ENCODE assay signal across 9 mouse cellular contexts in genomic region chr2:156666231-156666630, GRCm38 (mm10). TPM values are rescaled to one million over a fixed set of nuclear protein-coding genes. Genes with fewer than 3 reads are reported as not detected.
DNase-seq lines count a peak whose midpoint lies in the region; ATAC-seq lines count a peak whose summit lies in the region.
"Had no signal": no experiment of that assay in that cellular context is flagged by ENCODE, and none has a peak within 500 bp of the region (broad histone marks: within the 10 kb centered on the region; RNA-seq: fewer than 3 reads in every experiment).

No protein-coding gene starts in this region.

- intact Hi-C loops in gastrocnemius, postnatal 14 days (cut with DNase I; ENCODE audit: low total_unique reads): no loop called here
- intact Hi-C loops in left cerebral cortex, postnatal 36 days (cut with DNase I): loop anchor here (5.0 kb wide), 1 partner anchor 54 kb away; the partner anchor contains the start of gene Dlgap4

- no peak overlapping the region; the same call in 1 of the 2 replicates for H3K4me2 ChIP-seq in hindbrain, embryonic 13.5 days

- H3K27ac ChIP-seq in hindbrain, embryonic 13.5 days: no peak overlapping the region; the same call in 1 of the 2 replicates

- WGBS in hindbrain, embryonic 13.5 days: 28% methylated on average over 12 of the region's 12 CpGs

- H3K4me3 ChIP-seq in hindbrain, embryonic 13.5 days: no peak overlapping the region

- H3K36me3 ChIP-seq in hindbrain, embryonic 13.5 days: no peaks in the 10 kb centered on the region

- H3K9ac ChIP-seq in hindbrain, embryonic 13.5 days: no peak overlapping the region

- peaks cover 33% of the 10 kb centered on the region for H3K4me1 ChIP-seq in hindbrain, embryonic 13.5 days (replicated peaks)

- peak; percentile 76 for ATAC-seq in hindbrain, embryonic 13.5 days (ENCODE audit: low FRiP score)

- peak; percentile 19 for DNase-seq in gastrocnemius, postnatal 14 days
- no peak for DNase-seq in gastrocnemius, postnatal 10 days
- peak; percentile 90 to 91 for DNase-seq in left cerebral cortex, postnatal 36 days (ENCODE audit: low spot score in 2 of 2)
- DNase-seq in right cerebral cortex, postnatal 10 days (ENCODE audit: low spot score in 2 of 2): peak; percentile 91 to 94
- no peak for DNase-seq in c-Kit-positive CD71-positive TER-119-positive erythroid progenitor cells, embryonic 14.5 days (ENCODE audit: low spot score)
- DNase-seq in ovary, postnatal 14 days (ENCODE audit: low spot score): no peak
- DNase-seq in adrenal gland, postnatal 25 days: no peak
- DNase-seq: adrenal gland, adult 2 months had no signal

- peaks cover 19% of the 10 kb centered on the region; the same call in 1 of the 2 replicates for H3K27me3 ChIP-seq in hindbrain, embryonic 13.5 days

- H3K9me3 ChIP-seq in hindbrain, embryonic 13.5 days: no peaks in the 10 kb centered on the region

RNA-seq across cellular contexts. Expression of gene Dlgap4, which starts 52.7 kb away (rescaled TPM):
- 10 to 100 TPM; 54.6 to 77.3 TPM for total RNA-seq in gastrocnemius, postnatal 14 days (2021)
- total RNA-seq in gastrocnemius, postnatal 10 days (2021): 100 to 1,000 TPM in 1 of 2 experiments, 10 to 100 TPM in 1; 76.5 to 102 TPM
- 232 and 238 TPM in 2 replicates for polyA plus RNA-seq in hindbrain, embryonic 13.5 days (2015; fragmentation: Nextera tagmentation; extraction: Ambion mirVana)
- total RNA-seq in left cerebral cortex, postnatal 36 days (2021): 100 to 1,000 TPM; 224 to 241 TPM
- 50.6 and 63.0 TPM in 2 replicates for total RNA-seq in adrenal gland, postnatal 25 days (2021)

Comparison
In these comparisons a context has a peak if more than half of its experiments do, and no peak if none do; other contexts are left out.
1. DNase-seq: peak in gastrocnemius, postnatal 14 days (single experiment), left cerebral cortex, postnatal 36 days (2 of 2) and right cerebral cortex, postnatal 10 days (2 of 2); none in gastrocnemius, postnatal 10 days (single experiment), c-Kit-positive CD71-positive TER-119-positive erythroid progenitor cells, embryonic 14.5 days (single experiment), ovary, postnatal 14 days (single experiment) and adrenal gland, postnatal 25 days (single experiment).